Mouse (Mus musculus) midbrain, postnatal 0 days (tissue): ENCODE results near the gene Stxbp1. TPM values are rescaled to one million over a fixed set of nuclear protein-coding genes. Genes with fewer than 3 reads are reported as not detected.

Experiments used
- ATAC-seq: fragments of 200-750 bp; cut with Nextera tagmentation; 2 replicates; pipeline ENCODE4 v1.8.0; 2017; ENCODE audit warnings: moderate number of reproducible peaks, mild to moderate bottlenecking, moderate TSS enrichment, moderate library complexity; ENCODE audit not compliant: low FRiP score
- DNase-seq: peaks from one replicate; pipeline ENCODE4 v3.0.0-alpha.2; 2015; ENCODE audit warnings: low spot score
- H3K27ac ChIP-seq: fragments of 300-500 bp; sonication (generic); 2 replicates; pipeline ENCODE4 v1.5.1; 2014; ENCODE audit warnings: low read depth, mild to moderate bottlenecking, low read length, mixed read lengths
- H3K27me3 ChIP-seq: fragments of 300-500 bp; sonication (generic); 2 replicates; pipeline ENCODE4 v1.6.1; 2014; ENCODE audit warnings: low read length, control low read depth, mixed read lengths; ENCODE audit not compliant: insufficient read depth
- H3K36me3 ChIP-seq: fragments of 300-500 bp; sonication (generic); 2 replicates; pipeline ENCODE4 v1.6.1; 2014; ENCODE audit warnings: low read length, control low read depth, mixed read lengths; ENCODE audit not compliant: insufficient read depth
- H3K4me1 ChIP-seq: fragments of 300-500 bp; sonication (generic); 2 replicates; pipeline ENCODE4 v1.6.1; 2014; ENCODE audit warnings: mild to moderate bottlenecking, control low read depth, antibody characterized with exemption, low read length, mixed read lengths; ENCODE audit not compliant: insufficient read depth
- H3K4me2 ChIP-seq: fragments of 300-500 bp; sonication (generic); 2 replicates; pipeline ENCODE4 v1.6.1; 2014; ENCODE audit warnings: low read depth, mild to moderate bottlenecking, low read length, mixed read lengths; ENCODE audit not compliant: poor library complexity, severe bottlenecking
- H3K4me3 ChIP-seq: fragments of 300-500 bp; sonication (generic); 2 replicates; pipeline ENCODE4 v1.5.1; 2014; ENCODE audit warnings: low read depth, mild to moderate bottlenecking, low read length, moderate library complexity
- H3K9ac ChIP-seq: fragments of 300-500 bp; sonication (generic); replicated peaks from 2 replicates; pipeline ENCODE4 v1.6.1; 2014; ENCODE audit warnings: mild to moderate bottlenecking, low read length, moderate library complexity, mixed read lengths; ENCODE audit not compliant: poor library complexity, severe bottlenecking
- H3K9me3 ChIP-seq: fragments of 300-500 bp; sonication (generic); 2 replicates; pipeline ENCODE4 v1.6.1; 2016; ENCODE audit warnings: low read length, control low read depth
- CTCF ChIP-seq: IDR thresholded peaks from 2 replicates; pipeline ENCODE4 v1.5.1; 2016; ENCODE audit warnings: antibody characterized with exemption, mild to moderate bottlenecking
- WGBS: fragments of 180-500 bp; shearing (Covaris S2); extraction: QIAGEN DNeasy Blood & Tissue Kit; methylation state at CpG from one replicate; pipeline ENCODE4 v1.1.7; 2014; 5-methylcytosine and 5-hydroxymethylcytosine counted together
- polyA plus RNA-seq: library from polyadenylated mRNA; unstranded; fragments of >200 nt; fragmentation: Nextera tagmentation; extraction: Ambion mirVana; gene quantifications from 2 replicates; pipeline ENCODE4 v1.2.1, GENCODE M21; 2015
- total RNA-seq: library from RNA; depleted of rRNA; stranded (reverse); fragments of >200 nt; gene quantifications from 2 replicates; pipeline ENCODE4 v1.2.3, GENCODE M21; 2014

The Stxbp1 gene
- total and polyA plus RNA-seq, 2 experiments from 2014 or later: 185 to 424 TPM

GRCm38 (mm10) chr2:32761361-32761760 is 85.7 kb downstream of the Stxbp1 start:
- no peak for TF ChIP-seq CTCF
- H3K27me3 ChIP-seq: no peaks in the 10 kb centered on the region
- no peak for ATAC-seq
- no peaks in the 10 kb centered on the region for H3K4me1 ChIP-seq
- H3K27ac ChIP-seq: no peak overlapping the region
- WGBS: 91% methylated on average over 14 of the region's 14 CpGs
- H3K36me3 ChIP-seq: peaks cover 29% of the 10 kb centered on the region
- no peak overlapping the region for H3K9ac ChIP-seq
- H3K9me3 ChIP-seq: no peaks in the 10 kb centered on the region
- H3K4me2 ChIP-seq: no peak overlapping the region
- no peak for DNase-seq
- no peak overlapping the region for H3K4me3 ChIP-seq

GRCm38 (mm10) chr2:32759001-32759400 is 88.0 kb downstream of the Stxbp1 start:
- DNase-seq: no peak
- TF ChIP-seq CTCF: no peak
- 0 out of 2 replicates have a peak overlapping the region, but pooled peaks have one; percentile 5 for H3K9ac ChIP-seq
- no peak overlapping the region for H3K27ac ChIP-seq
- 82% methylated on average over 2 of the region's 2 CpGs for WGBS
- H3K4me3 ChIP-seq: no peak overlapping the region
- no peak overlapping the region for H3K4me2 ChIP-seq
- no peaks in the 10 kb centered on the region for H3K4me1 ChIP-seq
- peaks cover 37% of the 10 kb centered on the region for H3K36me3 ChIP-seq
- ATAC-seq: no peak
- no peaks in the 10 kb centered on the region for H3K27me3 ChIP-seq
- H3K9me3 ChIP-seq: no peaks in the 10 kb centered on the region

- Histone ChIP-seq H3K9me3 (no peaks in the 10 kb centered on the region), H3K4me2 (peak overlapping the region; percentile 61; the same call in 1 of the 2 replicates), H3K27me3 (no peaks in the 10 kb centered on the region), H3K27ac (no peak overlapping the region), H3K4me3 (no peak overlapping the region), H3K4me1 (no peaks in the 10 kb centered on the region), H3K9ac (0 out of 2 replicates have a peak overlapping the region, but pooled peaks have one; percentile 5), H3K36me3 (peaks cover 39% of the 10 kb centered on the region)
- ATAC-seq: no peak
- WGBS: 79% methylated on average over 8 of the region's 8 CpGs
- no peak for DNase-seq
- no peak for TF ChIP-seq CTCF
These were observed 88.5 kb downstream of the Stxbp1 start for GRCm38 (mm10) chr2:32758503-32758902.

- Histone ChIP-seq H3K4me2 (peak within 1 kb of the TSS; percentile 61), H3K4me3 (peak within 1 kb of the TSS; percentile 75), H3K27me3 (no peaks in the 10 kb centered on the region), H3K9ac (peak within 1 kb of the TSS; percentile 97), H3K9me3 (no peaks in the 10 kb centered on the region), H3K4me1 (no peaks in the 10 kb centered on the region), H3K36me3 (peaks cover 41% of the 10 kb centered on the region), H3K27ac (peak within 1 kb of the TSS; percentile 98)
- DNase-seq (peak; percentile 98), ATAC-seq (peak; percentile 93)
- peak; percentile 94 for TF ChIP-seq CTCF
- WGBS: under 1% methylated on average over 65 of the region's 66 CpGs
These were observed 89.8 kb downstream of the Stxbp1 start, which contains the start of gene Tor2a for GRCm38 (mm10) chr2:32757056-32757845. TSS of gene Tor2a (plus strand) at chr2:32757234.

GRCm38 (mm10) chr2:32756674-32757055 is 90.4 kb downstream of the Stxbp1 start:
- H3K27me3 ChIP-seq: no peaks in the 10 kb centered on the region
- H3K4me2 ChIP-seq: 0 out of 2 replicates have a peak overlapping the region, but pooled peaks have one; percentile 61
- 29% methylated on average over 6 of the region's 6 CpGs for WGBS
- H3K9me3 ChIP-seq: no peaks in the 10 kb centered on the region
- H3K36me3 ChIP-seq: peaks cover 43% of the 10 kb centered on the region
- no peaks in the 10 kb centered on the region for H3K4me1 ChIP-seq
- H3K27ac ChIP-seq: no peak overlapping the region
- no peak for TF ChIP-seq CTCF
- DNase-seq (no peak), ATAC-seq (no peak)
- peak overlapping the region; percentile 75; the same call in 1 of the 2 replicates for H3K4me3 ChIP-seq
- no peak overlapping the region for H3K9ac ChIP-seq

GRCm38 (mm10) chr2:32752181-32752580 is 94.9 kb downstream of the Stxbp1 start:
- H3K27me3 ChIP-seq: no peaks in the 10 kb centered on the region
- H3K9me3 ChIP-seq: no peaks in the 10 kb centered on the region
- H3K4me3 ChIP-seq: no peak overlapping the region
- H3K4me2 ChIP-seq: no peak overlapping the region
- no peak overlapping the region for H3K9ac ChIP-seq
- TF ChIP-seq CTCF: peak; percentile 60
- 63% methylated on average over 10 of the region's 10 CpGs for WGBS
- DNase-seq (peak; percentile 35), ATAC-seq (no peak)
- H3K27ac ChIP-seq: no peak overlapping the region
- H3K36me3 ChIP-seq: peaks cover 49% of the 10 kb centered on the region
- 0 out of 2 replicates have a peak, but pooled peaks cover 4% of the 10 kb centered on the region for H3K4me1 ChIP-seq
